Mouse (Mus musculus) bone marrow macrophage, adult 2 months (primary cell): ENCODE data around the gene C1d. TPM values are rescaled to one million over a fixed set of nuclear protein-coding genes. Genes with fewer than 3 reads are reported as not detected.
"Not testable (repeated sequence)": the region's sequence is repeated elsewhere in the genome, so short reads cannot be mapped to it uniquely, and the experiment has no call there.

Source experiments
- H3K27ac ChIP-seq: 2 replicates; pipeline ENCODE4 v1.5.1; 2012; ENCODE audit warnings: low read depth, low read length; ENCODE audit not compliant: insufficient read depth
- H3K4me1 ChIP-seq: 2 replicates; pipeline ENCODE4 v1.6.1; 2012; ENCODE audit warnings: low read length; ENCODE audit not compliant: control insufficient read depth, insufficient read depth
- H3K4me3 ChIP-seq: 2 replicates; pipeline ENCODE4 v1.5.1; 2012; ENCODE audit warnings: mild to moderate bottlenecking, low read length, moderate library complexity; ENCODE audit not compliant: insufficient read depth
- CTCF ChIP-seq: IDR thresholded peaks from 2 replicates; pipeline ENCODE4 v1.5.1; 2012; ENCODE audit warnings: low read depth, mild to moderate bottlenecking, low read length, moderate library complexity
- POLR2A ChIP-seq: IDR thresholded peaks from 2 replicates; pipeline ENCODE4 v1.6.1; 2012; ENCODE audit warnings: mild to moderate bottlenecking, low read depth, low read length, borderline replicate concordance
- polyA plus RNA-seq: library from polyadenylated mRNA; stranded (reverse); fragments of >200 nt; gene quantifications from 2 replicates; pipeline ENCODE4 v1.2.4, GENCODE M21; 2012; ENCODE audit not compliant: missing spikeins, insufficient read depth, insufficient read length

Gene C1d
- polyA plus RNA-seq = 75.2 and 105 TPM in 2 replicates

DNA sequence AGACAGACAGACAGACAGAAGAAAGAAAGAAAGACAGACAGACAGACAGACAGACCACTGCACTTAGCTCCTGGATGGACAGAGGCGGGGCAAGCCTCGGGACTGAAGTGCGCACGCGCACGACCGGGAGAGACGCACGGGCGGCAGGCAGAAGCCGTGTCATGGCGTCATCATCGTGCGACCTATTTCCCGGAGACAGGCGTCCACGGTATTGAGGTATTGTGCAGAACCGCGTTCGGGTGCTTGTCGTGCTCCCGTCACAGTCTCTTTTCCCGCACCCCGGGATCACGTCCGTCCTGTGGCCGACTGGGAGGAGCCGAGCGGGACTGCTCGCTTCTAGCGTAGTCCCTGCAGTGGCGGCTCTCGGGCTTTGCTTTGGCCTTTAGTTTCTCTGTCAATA, at the start of gene C1d:
TSS of gene C1d (plus strand) at position 137 of the 400 bp plus-strand sequence.
- H3K4me1 ChIP-seq = peaks cover 6% of the 10 kb centered on the region
- peak within 1 kb of the TSS; percentile 65 for H3K4me3 ChIP-seq
- peak within 1 kb of the TSS; percentile 44 for H3K27ac ChIP-seq
- no peak for TF ChIP-seq CTCF
- TF ChIP-seq POLR2A = no peak

DNA sequence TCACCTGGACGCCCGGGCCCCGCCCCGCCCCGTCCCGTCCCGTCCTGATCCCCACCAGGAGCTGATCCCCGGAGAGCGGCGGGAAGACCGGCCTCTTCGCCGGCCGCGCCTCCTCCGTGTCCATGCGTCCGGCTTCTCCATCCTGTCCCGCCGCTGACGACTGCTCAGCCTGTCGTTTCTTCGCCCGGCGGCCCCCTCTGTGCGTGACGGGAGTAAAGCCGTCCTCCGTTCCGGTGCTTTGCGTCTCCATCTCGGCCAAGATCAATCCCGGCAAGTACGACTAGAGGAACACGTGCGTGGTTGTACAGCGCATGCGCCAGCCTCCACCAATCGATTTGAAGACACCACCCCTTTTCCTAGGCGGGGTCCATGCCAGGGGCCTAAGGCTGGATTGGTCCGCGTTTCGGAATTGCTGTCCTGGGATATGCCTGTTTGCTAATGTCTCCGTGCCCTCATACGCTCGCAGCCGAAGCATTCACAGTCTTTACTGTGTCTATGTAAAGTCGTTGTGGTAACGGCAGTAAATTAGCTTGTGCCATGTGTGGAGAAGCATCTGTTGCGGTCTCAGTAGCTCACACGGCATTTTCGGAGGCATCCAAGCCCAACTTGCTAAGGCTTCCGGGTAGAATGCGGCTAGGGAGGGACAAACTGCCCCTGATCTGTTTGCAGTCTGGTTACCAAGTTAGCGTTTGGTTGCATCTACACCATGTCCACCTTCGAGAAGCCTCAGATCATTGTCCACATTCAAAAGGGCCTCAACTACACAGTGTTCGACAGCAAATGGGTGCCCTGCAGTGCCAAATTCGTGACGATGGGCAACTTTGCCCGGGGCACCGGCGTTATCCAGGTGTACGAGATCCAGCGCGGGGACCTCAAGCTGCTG, 45.9 kb upstream of the C1d start, which contains the start of gene Pno1:
TSS of gene Pno1 (minus strand) at position 311 of the 883 bp plus-strand sequence.
- H3K4me1 ChIP-seq = peaks cover 23% of the 10 kb centered on the region
- TF ChIP-seq POLR2A (no peak), CTCF (no peak)
- peak within 1 kb of the TSS; percentile 80 for H3K27ac ChIP-seq
- peak within 1 kb of the TSS; percentile 77 for H3K4me3 ChIP-seq

DNA sequence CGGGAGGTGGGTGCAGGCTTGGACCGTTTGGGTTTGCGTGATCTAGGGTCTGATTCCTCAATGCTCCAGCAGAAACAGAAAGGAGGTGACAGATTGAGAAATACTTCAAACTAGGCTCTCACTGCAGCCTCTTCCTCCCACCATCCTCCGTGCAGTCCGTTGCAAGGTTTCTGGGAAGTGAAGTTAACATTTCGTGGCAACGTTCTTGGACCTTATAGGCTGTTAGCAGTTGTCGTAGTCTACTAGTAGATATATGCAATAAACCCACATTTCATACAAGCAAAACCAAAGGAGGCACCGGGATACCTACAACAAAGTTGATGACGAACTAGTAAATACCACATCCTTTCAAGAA, 45.3 kb upstream of the C1d start:
- H3K4me1 ChIP-seq = peaks cover 24% of the 10 kb centered on the region
- H3K27ac ChIP-seq = peak overlapping the region; percentile 61
- H3K4me3 ChIP-seq = peak overlapping the region; percentile 77
- TF ChIP-seq CTCF (no peak), POLR2A (no peak)

- Histone ChIP-seq H3K4me3 (no peak overlapping the region), H3K4me1 (peaks cover 24% of the 10 kb centered on the region), H3K27ac (no peak overlapping the region)
- TF ChIP-seq CTCF (no peak), POLR2A (no peak)
These were observed 44.4 kb upstream of the C1d start for GRCm38 (mm10) chr11:17212903-17213509.

- no peak overlapping the region for H3K4me3 ChIP-seq
- TF ChIP-seq POLR2A (no peak), CTCF (no peak)
- H3K27ac ChIP-seq = no peak overlapping the region
- H3K4me1 ChIP-seq = peaks cover 24% of the 10 kb centered on the region
These were observed 41.9 kb upstream of the C1d start for GRCm38 (mm10) chr11:17215475-17215874.

GRCm38 (mm10) chr11:17221126-17221525, 36.3 kb upstream of the C1d start:
- Histone ChIP-seq H3K4me1 (peaks cover 4% of the 10 kb centered on the region), H3K4me3 (no peak overlapping the region), H3K27ac (no peak overlapping the region)
- no peak for TF ChIP-seq CTCF
- no peak for TF ChIP-seq POLR2A

DNA sequence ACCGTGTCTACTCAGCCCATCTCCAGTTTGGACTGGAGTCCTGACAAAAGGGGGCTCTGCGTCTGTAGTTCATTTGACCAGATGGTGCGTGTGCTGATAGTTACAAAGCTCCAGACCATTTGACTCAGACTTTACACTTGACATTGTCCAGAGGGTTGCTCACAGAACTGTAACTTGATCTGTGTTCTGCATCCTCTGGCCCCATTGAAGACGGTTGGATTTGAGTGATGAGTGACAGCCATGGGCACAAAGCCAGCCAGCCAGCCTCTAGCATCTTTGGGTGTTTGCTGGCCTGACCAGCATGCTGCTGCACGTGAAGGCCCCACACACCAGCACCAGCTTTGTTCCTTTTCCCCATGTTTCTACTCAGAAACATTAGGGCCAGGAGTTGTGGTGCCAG, 24.6 kb upstream of the C1d start:
- Histone ChIP-seq H3K27ac (no peak overlapping the region), H3K4me3 (no peak overlapping the region), H3K4me1 (no peaks in the 10 kb centered on the region)
- TF ChIP-seq CTCF (no peak), POLR2A (no peak)

GRCm38 (mm10) chr11:17236449-17237037, 20.8 kb upstream of the C1d start:
- Histone ChIP-seq H3K27ac (no peak overlapping the region), H3K4me3 (no peak overlapping the region), H3K4me1 (no peaks in the 10 kb centered on the region)
- no peak for TF ChIP-seq POLR2A
- TF ChIP-seq CTCF = no peak

DNA sequence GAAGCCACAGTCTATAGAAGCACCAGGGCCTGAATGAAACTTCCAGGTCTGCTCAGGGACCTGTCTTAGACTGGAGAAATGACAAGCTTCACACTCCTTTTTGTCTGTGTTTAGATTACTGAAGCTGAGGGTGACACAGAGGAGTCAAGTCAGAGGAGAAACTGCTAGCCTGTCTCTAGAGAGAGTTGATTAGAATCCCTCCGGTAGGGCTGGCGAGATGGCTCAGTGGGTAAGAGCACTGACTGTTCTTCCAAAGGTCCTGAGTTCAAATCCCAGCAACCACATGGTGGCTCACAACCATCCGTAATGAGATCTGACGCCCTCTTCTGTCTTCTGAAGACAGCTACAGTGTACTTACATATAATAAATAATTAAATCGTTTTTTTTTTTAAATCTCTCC, 18.8 kb upstream of the C1d start:
- H3K4me3 ChIP-seq, H3K27ac ChIP-seq, H3K4me1 ChIP-seq: not testable (repeated sequence)

GRCm38 (mm10) chr11:17248715-17249114, 8.7 kb upstream of the C1d start:
- Histone ChIP-seq H3K4me1 (no peaks in the 10 kb centered on the region), H3K27ac (no peak overlapping the region), H3K4me3 (no peak overlapping the region)
- TF ChIP-seq POLR2A = no peak
- TF ChIP-seq CTCF = no peak
